Mouse (Mus musculus): Measurements from ENCODE around the gene Speer4f1. TPM values are rescaled to one million over a fixed set of nuclear protein-coding genes. Genes with fewer than 3 reads are reported as not detected.
"Not testable (repeated sequence)": the region's sequence is repeated elsewhere in the genome, so short reads cannot be mapped to it uniquely, and the experiment has no call there.

Gene Speer4f1
- polyA plus RNA-seq, 1 experiment = not detected

DNA sequence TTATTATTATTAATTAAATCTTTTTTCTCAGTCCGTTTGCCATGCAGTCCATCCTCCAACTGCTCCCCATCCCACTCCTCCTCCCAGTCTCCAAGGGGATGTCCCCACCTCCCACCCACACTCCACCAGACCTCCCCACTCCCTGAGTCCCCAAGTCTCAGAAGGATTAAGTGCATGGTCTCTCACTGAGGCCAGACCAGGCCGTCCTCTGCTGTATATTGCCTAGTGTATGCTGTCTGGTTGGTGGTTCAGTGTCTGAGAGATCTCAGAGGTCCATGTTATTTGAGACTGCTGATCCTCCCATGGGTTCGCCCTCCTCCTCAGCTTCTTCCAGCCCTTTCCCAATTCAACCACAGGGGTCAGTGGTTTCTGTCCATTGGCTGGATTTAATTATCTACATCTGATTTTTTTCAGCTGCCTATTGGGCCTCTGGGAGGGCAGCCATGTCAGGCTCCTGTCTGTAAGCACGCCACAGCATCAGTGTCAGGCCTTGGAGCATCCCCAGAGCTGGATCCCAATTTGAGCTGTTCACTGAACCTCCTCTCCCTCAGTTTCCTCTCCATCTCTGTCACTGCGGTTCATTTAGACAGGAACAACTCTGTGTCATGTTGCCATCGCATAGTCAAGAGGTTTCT, 20.8 kb upstream of the Speer4f1 start:
- H3K79me2 ChIP-seq (ENCODE audit: control insufficient read depth, insufficient read depth) = no peaks in the 10 kb centered on the region
- no peak overlapping the region for H3K4me3 ChIP-seq (ENCODE audit: insufficient read depth, poor library complexity, severe bottlenecking)
- TF ChIP-seq MYOD1 (IDR thresholded peaks at IDR 0.05; ENCODE audit: control insufficient read depth, insufficient read length, low read depth) (no peak), CEBPB (IDR thresholded peaks at IDR 0.05; ENCODE audit: low read depth) (no peak), CTCF (IDR thresholded peaks at IDR 0.05; ENCODE audit: control insufficient read depth, insufficient read depth, insufficient read length) (no peak), MAX (IDR thresholded peaks at IDR 0.05) (no peak), MYOG (IDR thresholded peaks at IDR 0.05; ENCODE audit: control insufficient read depth, extremely low read depth, insufficient read length) (no peak), USF1 (IDR thresholded peaks at IDR 0.05; ENCODE audit: low read depth) (no peak), FOSL1 (IDR thresholded peaks at IDR 0.05; ENCODE audit: insufficient read depth, low read length, poor library complexity, severe bottlenecking) (no peak)
- H3K79me3 ChIP-seq (ENCODE audit: low read depth) = no peaks in the 10 kb centered on the region
- no peak overlapping the region for H3ac ChIP-seq (ENCODE audit: control insufficient read depth, insufficient read length, low read depth)
- no peaks in the 10 kb centered on the region for H3K27me3 ChIP-seq (ENCODE audit: control insufficient read depth, insufficient read depth, insufficient read length)
- H3K36me3 ChIP-seq (ENCODE audit: control insufficient read depth, insufficient read depth) = no peaks in the 10 kb centered on the region

DNA sequence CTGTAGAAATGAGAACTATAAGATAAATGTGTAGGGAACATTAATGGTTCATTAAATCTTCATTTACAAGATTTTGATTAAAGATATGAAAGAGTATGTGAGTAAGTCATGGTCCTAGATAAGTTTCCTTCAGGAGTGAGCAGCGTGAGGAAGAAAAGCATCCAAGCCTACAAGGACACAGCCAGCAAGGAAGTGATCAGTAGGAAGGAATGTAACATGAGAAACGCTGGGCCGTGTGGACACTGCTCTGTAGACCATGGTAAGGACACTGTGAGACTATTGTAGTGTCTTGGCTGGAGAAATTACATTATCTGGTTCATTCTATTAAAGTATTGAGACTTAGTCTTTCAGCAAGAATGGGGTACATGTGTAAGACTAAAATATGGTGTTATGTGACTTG, 19.2 kb upstream of the Speer4f1 start:
- Histone ChIP-seq H3K4me3 (ENCODE audit: insufficient read depth, poor library complexity, severe bottlenecking) (no peak overlapping the region), H3ac (ENCODE audit: control insufficient read depth, insufficient read length, low read depth) (no peak overlapping the region), H3K79me2 (ENCODE audit: control insufficient read depth, insufficient read depth) (no peaks in the 10 kb centered on the region), H3K79me3 (ENCODE audit: low read depth) (no peaks in the 10 kb centered on the region), H3K27me3 (ENCODE audit: control insufficient read depth, insufficient read depth, insufficient read length) (no peaks in the 10 kb centered on the region), H3K36me3 (ENCODE audit: control insufficient read depth, insufficient read depth) (no peaks in the 10 kb centered on the region)
- TF ChIP-seq CEBPB (IDR thresholded peaks at IDR 0.05; ENCODE audit: low read depth) = no peak
- TF ChIP-seq USF1 (IDR thresholded peaks at IDR 0.05; ENCODE audit: low read depth) = no peak
- no peak for TF ChIP-seq MAX (IDR thresholded peaks at IDR 0.05)

GRCm38 (mm10) chr5:17468120-17468519, 7.8 kb upstream of the Speer4f1 start:
- not testable (repeated sequence) for H3K79me3 ChIP-seq (ENCODE audit: low read depth); H3ac ChIP-seq (ENCODE audit: control insufficient read depth, insufficient read length, low read depth); H3K79me2 ChIP-seq (ENCODE audit: control insufficient read depth, insufficient read depth); H3K36me3 ChIP-seq (ENCODE audit: control insufficient read depth, insufficient read depth); H3K27me3 ChIP-seq (ENCODE audit: control insufficient read depth, insufficient read depth, insufficient read length); H3K4me3 ChIP-seq (ENCODE audit: insufficient read depth, poor library complexity, severe bottlenecking)

GRCm38 (mm10) chr5:17476476-17476875, 578 bp downstream of the Speer4f1 start:
- Histone ChIP-seq H3K79me3 (ENCODE audit: low read depth) (no peaks in the 10 kb centered on the region), H3K79me2 (ENCODE audit: control insufficient read depth, insufficient read depth) (no peaks in the 10 kb centered on the region), H3K36me3 (ENCODE audit: control insufficient read depth, insufficient read depth) (no peaks in the 10 kb centered on the region), H3ac (ENCODE audit: control insufficient read depth, insufficient read length, low read depth) (no peak overlapping the region), H3K4me3 (ENCODE audit: insufficient read depth, poor library complexity, severe bottlenecking) (no peak overlapping the region), H3K27me3 (ENCODE audit: control insufficient read depth, insufficient read depth, insufficient read length) (no peaks in the 10 kb centered on the region)
- TF ChIP-seq USF1 (IDR thresholded peaks at IDR 0.05; ENCODE audit: low read depth) (no peak), CEBPB (IDR thresholded peaks at IDR 0.05; ENCODE audit: low read depth) (no peak), FOSL1 (IDR thresholded peaks at IDR 0.05; ENCODE audit: insufficient read depth, low read length, poor library complexity, severe bottlenecking) (no peak), MYOG (IDR thresholded peaks at IDR 0.05; ENCODE audit: control insufficient read depth, extremely low read depth, insufficient read length) (no peak), MYOD1 (IDR thresholded peaks at IDR 0.05; ENCODE audit: control insufficient read depth, insufficient read length, low read depth) (no peak), MAX (IDR thresholded peaks at IDR 0.05) (no peak), CTCF (IDR thresholded peaks at IDR 0.05; ENCODE audit: control insufficient read depth, insufficient read depth, insufficient read length) (no peak)

GRCm38 (mm10) chr5:17489894-17490293, 14.0 kb downstream of the Speer4f1 start:
- Histone ChIP-seq H3K27me3 (ENCODE audit: control insufficient read depth, insufficient read depth, insufficient read length) (no peaks in the 10 kb centered on the region), H3K79me3 (ENCODE audit: low read depth) (no peaks in the 10 kb centered on the region), H3ac (ENCODE audit: control insufficient read depth, insufficient read length, low read depth) (no peak overlapping the region), H3K79me2 (ENCODE audit: control insufficient read depth, insufficient read depth) (no peaks in the 10 kb centered on the region), H3K36me3 (ENCODE audit: control insufficient read depth, insufficient read depth) (no peaks in the 10 kb centered on the region), H3K4me3 (ENCODE audit: insufficient read depth, poor library complexity, severe bottlenecking) (no peak overlapping the region)
- TF ChIP-seq CTCF (IDR thresholded peaks at IDR 0.05; ENCODE audit: control insufficient read depth, insufficient read depth, insufficient read length) = no peak
- no peak for TF ChIP-seq CEBPB (IDR thresholded peaks at IDR 0.05; ENCODE audit: low read depth)
- no peak for TF ChIP-seq FOSL1 (IDR thresholded peaks at IDR 0.05; ENCODE audit: insufficient read depth, low read length, poor library complexity, severe bottlenecking)
- no peak for TF ChIP-seq MYOG (IDR thresholded peaks at IDR 0.05; ENCODE audit: control insufficient read depth, extremely low read depth, insufficient read length)
- TF ChIP-seq MAX (IDR thresholded peaks at IDR 0.05) = no peak
- TF ChIP-seq MYOD1 (IDR thresholded peaks at IDR 0.05; ENCODE audit: control insufficient read depth, insufficient read length, low read depth) = no peak
- TF ChIP-seq USF1 (IDR thresholded peaks at IDR 0.05; ENCODE audit: low read depth) = no peak

- H3K27me3 ChIP-seq (ENCODE audit: control insufficient read depth, insufficient read depth, insufficient read length) = no peaks in the 10 kb centered on the region
- no peak overlapping the region for H3K4me3 ChIP-seq (ENCODE audit: insufficient read depth, poor library complexity, severe bottlenecking)
- no peaks in the 10 kb centered on the region for H3K79me2 ChIP-seq (ENCODE audit: control insufficient read depth, insufficient read depth)
- no peaks in the 10 kb centered on the region for H3K79me3 ChIP-seq (ENCODE audit: low read depth)
- no peaks in the 10 kb centered on the region for H3K36me3 ChIP-seq (ENCODE audit: control insufficient read depth, insufficient read depth)
- H3ac ChIP-seq (ENCODE audit: control insufficient read depth, insufficient read length, low read depth) = no peak overlapping the region
- TF ChIP-seq MAX (IDR thresholded peaks at IDR 0.05) = no peak
- no peak for TF ChIP-seq FOSL1 (IDR thresholded peaks at IDR 0.05; ENCODE audit: insufficient read depth, low read length, poor library complexity, severe bottlenecking)
- TF ChIP-seq USF1 (IDR thresholded peaks at IDR 0.05; ENCODE audit: low read depth) = no peak
These were observed 19.7 kb downstream of the Speer4f1 start for GRCm38 (mm10) chr5:17495616-17496015.

Data from C2C12 (cell line).